In genomic region chr6:97059599-97059998, GRCm38 (mm10) we compare ENCODE assay signal across 10 mouse cellular contexts. TPM values are rescaled to one million over a fixed set of nuclear protein-coding genes. Genes with fewer than 3 reads are reported as not detected.
A peak's percentile ranks its signal among the peaks of the same experiment; 100 is the strongest.
DNase-seq lines count a peak whose midpoint lies in the region; ATAC-seq and TF ChIP-seq lines count a peak whose summit lies in the region.
"Had no signal": no experiment of that assay in that cellular context is flagged by ENCODE, and none has a peak within 500 bp of the region (broad histone marks: within the 10 kb centered on the region; RNA-seq: fewer than 3 reads in every experiment).

No protein-coding gene starts in this region.

- H3K27me3 ChIP-seq in heart, embryonic 13.5 days (replicated peaks), result peaks cover 65% of the 10 kb centered on the region
- H3K27me3 ChIP-seq in hindbrain, embryonic 13.5 days, result peaks cover 42% of the 10 kb centered on the region
- peaks cover 45% of the 10 kb centered on the region for H3K27me3 ChIP-seq in midbrain, embryonic 13.5 days

- H3K36me3 ChIP-seq in heart, embryonic 13.5 days, result no peaks in the 10 kb centered on the region
- H3K36me3 ChIP-seq in hindbrain, embryonic 13.5 days, result no peaks in the 10 kb centered on the region
- no peaks in the 10 kb centered on the region for H3K36me3 ChIP-seq in midbrain, embryonic 13.5 days

- peak overlapping the region; percentile 56 for H3K4me3 ChIP-seq in heart, embryonic 13.5 days
- H3K4me3 ChIP-seq in cortical plate, adult 2 months (ENCODE audit: insufficient read depth, low read length), result peak overlapping the region; percentile 14; the same call in 1 of the 2 replicates
- peak overlapping the region; percentile 42 for H3K4me3 ChIP-seq in hindbrain, embryonic 13.5 days
- peak overlapping the region; percentile 42 for H3K4me3 ChIP-seq in midbrain, embryonic 13.5 days (replicated peaks)

- TF ChIP-seq CTCF in cortical plate, adult 2 months (IDR thresholded peaks at IDR 0.05; ENCODE audit: extremely low read depth, insufficient read depth, low read length), result no peak

- no peak overlapping the region for H3K9ac ChIP-seq in heart, embryonic 13.5 days
- peak overlapping the region; percentile 60 for H3K9ac ChIP-seq in hindbrain, embryonic 13.5 days
- peak overlapping the region; percentile 49 for H3K9ac ChIP-seq in midbrain, embryonic 13.5 days (replicated peaks)

- ATAC-seq in heart, embryonic 13.5 days (ENCODE audit: extremely low read depth, insufficient number of reproducible peaks, low FRiP score, low TSS enrichment), result no peak
- no peak for ATAC-seq in hindbrain, embryonic 13.5 days (ENCODE audit: low FRiP score)
- peak; percentile 7 for ATAC-seq in midbrain, embryonic 13.5 days

- no peak for DNase-seq in heart, adult 9 months (ENCODE audit: low spot score in 2 of 2)
- DNase-seq in right cerebral cortex, postnatal 25 days, result no peak
- no peak for DNase-seq in left cerebral cortex, postnatal 10 days (ENCODE audit: extremely low spot score in 1 of 2, low spot score in 2 of 2)
- no peak for DNase-seq in left cerebral cortex, adult 8-10 months (ENCODE audit: low spot score in 2 of 2)
- DNase-seq: cerebellum, adult 11 months had no signal

- intact Hi-C loops in left cerebral cortex, postnatal 10 days (cut with DNase I), result no loop called here

- 1% methylated on average over 10 of the region's 10 CpGs for WGBS in heart, embryonic 13.5 days
- 4% methylated on average over 10 of the region's 10 CpGs for WGBS in hindbrain, embryonic 13.5 days
- WGBS in midbrain, embryonic 13.5 days, result 2% methylated on average over 10 of the region's 10 CpGs

- peak overlapping the region; percentile 82 for H3K4me2 ChIP-seq in heart, embryonic 13.5 days
- peak overlapping the region; percentile 69 for H3K4me2 ChIP-seq in hindbrain, embryonic 13.5 days
- H3K4me2 ChIP-seq in midbrain, embryonic 13.5 days (replicated peaks), result peak overlapping the region; percentile 74

- no peaks in the 10 kb centered on the region for H3K9me3 ChIP-seq in heart, embryonic 13.5 days
- no peaks in the 10 kb centered on the region for H3K9me3 ChIP-seq in hindbrain, embryonic 13.5 days
- H3K9me3 ChIP-seq in midbrain, embryonic 13.5 days, result no peaks in the 10 kb centered on the region

- peaks cover 14% of the 10 kb centered on the region; the same call in 1 of the 2 replicates for H3K4me1 ChIP-seq in heart, embryonic 13.5 days
- no peaks in the 10 kb centered on the region for H3K4me1 ChIP-seq in cortical plate, adult 2 months (ENCODE audit: control insufficient read depth, insufficient read depth, low read length)
- peaks cover 17% of the 10 kb centered on the region for H3K4me1 ChIP-seq in hindbrain, embryonic 13.5 days (replicated peaks)
- H3K4me1 ChIP-seq in midbrain, embryonic 13.5 days (replicated peaks), result peaks cover 31% of the 10 kb centered on the region

- no peak for TF ChIP-seq POLR2A in cortical plate, adult 2 months (IDR thresholded peaks at IDR 0.05; ENCODE audit: extremely low read depth, insufficient read depth, low read length)

- no peak overlapping the region for H3K27ac ChIP-seq in heart, embryonic 13.5 days (replicated peaks)
- H3K27ac ChIP-seq in cortical plate, adult 2 months (ENCODE audit: insufficient read depth, low read length), result no peak overlapping the region
- H3K27ac ChIP-seq in hindbrain, embryonic 13.5 days, result no peak overlapping the region
- no peak overlapping the region for H3K27ac ChIP-seq in midbrain, embryonic 13.5 days

RNA-seq across cellular contexts. Expression of gene Fam19a4, which starts 0.6 kb away (rescaled TPM):
- not detected in 2 replicates for polyA plus RNA-seq in heart, embryonic 13.5 days (2015; fragmentation: Nextera tagmentation; extraction: Ambion mirVana)
- 0.42 and 0.54 TPM in 2 replicates for polyA plus RNA-seq in cortical plate, adult 2 months (2012; rRNA removed)
- polyA plus RNA-seq in hindbrain, embryonic 13.5 days (2015; fragmentation: Nextera tagmentation; extraction: Ambion mirVana), result 2.1 and 3.4 TPM in 2 replicates
- 7.0 and 7.5 TPM in 2 replicates for polyA plus RNA-seq in midbrain, embryonic 13.5 days (2015; fragmentation: Nextera tagmentation; extraction: Ambion mirVana)
- under 1 TPM; 0.62 to 0.93 TPM for total RNA-seq in left cerebral cortex, postnatal 10 days (2021)
- under 1 TPM; 0.35 to 0.67 (median 0.45) TPM for total RNA-seq in left cerebral cortex, adult 8-10 months (2022)
- total RNA-seq: MEL had no signal
